Mouse (Mus musculus) embryonic facial prominence, embryonic 10.5 days (tissue): ENCODE data around the gene Dgkg. TPM values are rescaled to one million over a fixed set of nuclear protein-coding genes. Genes with fewer than 3 reads are reported as not detected.
A peak's percentile ranks its signal among the peaks of the same experiment; 100 is the strongest.

Source experiments
- DNase-seq: peaks from one replicate; pipeline ENCODE4 v3.0.0-alpha.2; 2017; ENCODE audit warnings: low spot score
- H3K27ac ChIP-seq: fragments of 300-500 bp; sonication (generic); replicated peaks from 2 replicates; pipeline ENCODE4 v1.5.1; 2016; ENCODE audit warnings: mild to moderate bottlenecking
- H3K27me3 ChIP-seq: fragments of 300-500 bp; sonication (generic); replicated peaks from 2 replicates; pipeline ENCODE4 v1.6.1; 2016; ENCODE audit warnings: low read depth, mild to moderate bottlenecking; ENCODE audit not compliant: poor library complexity, severe bottlenecking
- H3K36me3 ChIP-seq: fragments of 300-500 bp; sonication (generic); replicated peaks from 2 replicates; pipeline ENCODE4 v1.6.1; 2016; ENCODE audit warnings: mild to moderate bottlenecking, moderate library complexity
- H3K4me1 ChIP-seq: fragments of 300-500 bp; sonication (generic); 2 replicates; pipeline ENCODE4 v1.6.1; 2016
- H3K4me3 ChIP-seq: fragments of 300-500 bp; sonication (generic); 2 replicates; pipeline ENCODE4 v1.5.1; 2016; ENCODE audit warnings: mild to moderate bottlenecking, moderate library complexity
- H3K9me3 ChIP-seq: fragments of 300-500 bp; sonication (generic); 2 replicates; pipeline ENCODE4 v1.6.1; 2016; ENCODE audit warnings: mild to moderate bottlenecking
- WGBS: fragments of 180-500 bp; shearing (Covaris S2); methylation state at CpG from one replicate; pipeline ENCODE4 v1.1.7; 2016; 5-methylcytosine and 5-hydroxymethylcytosine counted together
- polyA plus RNA-seq: library from polyadenylated mRNA; unstranded; fragments of >200 nt; fragmentation: Nextera tagmentation; extraction: Ambion mirVana; gene quantifications from 2 replicates; pipeline ENCODE4 v1.2.1, GENCODE M21; 2016

Dgkg gene
- 0.20 and 0.22 TPM in 2 replicates for polyA plus RNA-seq

- peaks cover 18% of the 10 kb centered on the region for H3K4me1 ChIP-seq
- peaks cover 61% of the 10 kb centered on the region for H3K27me3 ChIP-seq
- peak; percentile 58 for DNase-seq
- under 1% methylated on average over 63 of the region's 63 CpGs for WGBS
- peak within 1 kb of the TSS; percentile 64 for H3K4me3 ChIP-seq
- peak within 1 kb of the TSS; percentile 35; the same call in 1 of the 2 replicates for H3K27ac ChIP-seq
- no peaks in the 10 kb centered on the region for H3K9me3 ChIP-seq
- H3K36me3 ChIP-seq, result no peaks in the 10 kb centered on the region
Observed at GRCm38 (mm10) chr16:22656533-22657444, at the start of gene Dgkg. Gene Dgkg (minus strand): TSS chr16:22657221.

DNA sequence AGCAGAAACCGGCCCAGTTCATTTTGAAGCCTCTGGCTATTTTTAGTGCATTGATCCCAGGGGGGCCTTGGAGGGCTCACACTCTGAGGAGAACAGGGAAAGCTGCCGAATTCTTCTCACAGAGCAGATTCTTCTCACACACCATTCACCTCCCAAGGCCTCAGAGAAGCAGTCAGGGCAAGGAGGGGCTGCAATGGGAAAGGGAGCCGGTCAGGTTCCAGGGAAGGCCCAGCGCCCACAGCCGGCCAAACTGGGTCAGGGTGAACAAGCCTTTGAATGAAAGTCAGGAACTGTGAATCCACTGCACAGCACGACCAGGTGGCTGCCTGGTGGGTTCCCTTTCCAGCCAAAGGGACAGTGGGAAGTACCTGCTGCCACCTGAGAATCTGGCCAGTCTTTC is 47.9 kb upstream of the Dgkg start:
- Histone ChIP-seq H3K4me1 (peaks cover 9% of the 10 kb centered on the region; the same call in 1 of the 2 replicates), H3K36me3 (no peaks in the 10 kb centered on the region), H3K27me3 (no peaks in the 10 kb centered on the region), H3K4me3 (no peak overlapping the region), H3K9me3 (no peaks in the 10 kb centered on the region), H3K27ac (no peak overlapping the region)
- WGBS, result 59% methylated on average over 6 of the region's 6 CpGs
- no peak for DNase-seq

DNA sequence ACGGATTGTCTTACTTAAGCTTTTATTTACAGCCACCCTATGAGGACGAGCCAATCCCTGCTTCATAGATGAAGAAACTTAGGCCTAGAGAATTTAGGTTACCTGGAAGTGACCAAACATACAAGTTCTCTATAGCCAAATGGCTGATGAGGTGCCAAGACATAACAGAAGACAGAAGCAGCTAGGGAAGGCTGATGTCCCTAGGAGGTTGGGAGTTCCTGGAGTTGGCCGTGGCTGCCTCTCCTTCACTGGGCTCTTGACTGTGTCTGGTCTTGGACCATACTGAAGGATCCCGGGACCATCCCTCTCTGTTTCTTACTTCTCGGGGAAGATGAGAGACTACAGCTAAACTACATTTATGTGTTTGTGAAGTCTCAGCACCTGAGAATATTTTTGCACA is 47.1 kb upstream of the Dgkg start:
- no peak for DNase-seq
- Histone ChIP-seq H3K27me3 (no peaks in the 10 kb centered on the region), H3K36me3 (no peaks in the 10 kb centered on the region), H3K4me1 (peaks cover 9% of the 10 kb centered on the region; the same call in 1 of the 2 replicates), H3K9me3 (no peaks in the 10 kb centered on the region), H3K4me3 (no peak overlapping the region), H3K27ac (no peak overlapping the region)
- 89% methylated on average over 5 of the region's 5 CpGs for WGBS

DNA sequence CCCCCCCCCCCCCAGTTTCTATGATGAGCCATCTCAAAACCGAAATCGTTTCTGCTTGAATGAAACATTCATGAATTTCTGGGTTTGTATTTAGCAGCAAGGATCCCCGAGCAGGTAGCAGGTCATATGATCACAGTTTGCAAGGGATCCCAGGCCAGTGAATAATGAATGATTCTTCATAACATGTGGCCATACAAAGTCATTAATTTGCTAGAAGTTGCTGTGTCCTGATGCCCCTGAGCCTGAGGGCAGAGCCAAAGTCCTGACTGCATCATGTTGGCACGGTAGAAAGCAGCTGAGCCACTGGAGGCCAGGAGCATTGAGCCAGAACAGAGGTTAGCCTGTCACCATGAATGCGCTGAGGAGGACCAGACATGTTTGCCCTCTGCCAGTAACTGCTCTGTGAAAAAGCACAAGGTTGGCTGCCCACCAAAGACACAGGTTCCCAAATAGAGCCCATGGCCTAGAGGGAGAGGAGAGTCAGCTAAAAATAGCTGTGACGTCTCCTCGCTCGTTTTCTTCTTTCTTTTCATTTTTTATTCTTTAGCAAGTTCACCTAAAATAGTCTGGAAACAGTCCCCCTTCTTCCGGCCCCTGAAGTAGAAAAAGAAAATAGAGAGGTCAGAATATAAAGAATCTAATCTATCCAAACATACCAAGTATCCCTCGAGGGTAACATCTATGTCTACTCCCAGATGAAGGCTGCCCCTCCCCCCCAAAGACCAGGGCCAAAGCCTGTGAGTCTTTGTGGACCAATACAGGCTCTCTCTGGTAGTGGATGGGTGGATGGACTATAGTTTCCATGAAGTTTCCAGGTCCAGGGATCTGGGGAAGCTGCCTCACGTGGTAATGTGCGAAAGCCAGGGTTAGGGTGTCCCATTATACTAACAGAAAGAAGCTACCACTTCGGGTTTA is 42.1 kb upstream of the Dgkg start:
- no peak for DNase-seq
- Histone ChIP-seq H3K4me3 (no peak overlapping the region), H3K36me3 (no peaks in the 10 kb centered on the region), H3K27me3 (no peaks in the 10 kb centered on the region), H3K9me3 (no peaks in the 10 kb centered on the region), H3K27ac (no peak overlapping the region), H3K4me1 (no peaks in the 10 kb centered on the region)
- 83% methylated on average over 13 of the region's 13 CpGs for WGBS

GRCm38 (mm10) chr16:22698101-22698500 is 41.1 kb upstream of the Dgkg start:
- Histone ChIP-seq H3K27me3 (no peaks in the 10 kb centered on the region), H3K9me3 (no peaks in the 10 kb centered on the region), H3K4me1 (no peaks in the 10 kb centered on the region), H3K4me3 (no peak overlapping the region), H3K27ac (no peak overlapping the region), H3K36me3 (no peaks in the 10 kb centered on the region)
- WGBS, result 88% methylated on average over 8 of the region's 8 CpGs
- no peak for DNase-seq

GRCm38 (mm10) chr16:22689622-22690021 is 32.6 kb upstream of the Dgkg start:
- Histone ChIP-seq H3K27me3 (no peaks in the 10 kb centered on the region), H3K36me3 (no peaks in the 10 kb centered on the region), H3K4me3 (no peak overlapping the region), H3K27ac (no peak overlapping the region), H3K4me1 (peaks cover 10% of the 10 kb centered on the region), H3K9me3 (no peaks in the 10 kb centered on the region)
- no peak for DNase-seq
- 91% methylated on average over 2 of the region's 2 CpGs for WGBS

- Histone ChIP-seq H3K9me3 (no peaks in the 10 kb centered on the region), H3K27ac (no peak overlapping the region), H3K36me3 (no peaks in the 10 kb centered on the region), H3K4me3 (no peak overlapping the region), H3K27me3 (no peaks in the 10 kb centered on the region), H3K4me1 (peaks cover 10% of the 10 kb centered on the region)
- 57% methylated on average over 8 of the region's 8 CpGs for WGBS
- DNase-seq, result peak; percentile 12
Observed at GRCm38 (mm10) chr16:22687711-22688230, 30.8 kb upstream of the Dgkg start.

GRCm38 (mm10) chr16:22683605-22684004 is 26.6 kb upstream of the Dgkg start:
- H3K27me3 ChIP-seq, result no peaks in the 10 kb centered on the region
- no peaks in the 10 kb centered on the region for H3K9me3 ChIP-seq
- H3K36me3 ChIP-seq, result no peaks in the 10 kb centered on the region
- no peak for DNase-seq
- H3K27ac ChIP-seq, result no peak overlapping the region
- 89% methylated on average over 3 of the region's 3 CpGs for WGBS
- no peak overlapping the region for H3K4me3 ChIP-seq
- peaks cover 10% of the 10 kb centered on the region for H3K4me1 ChIP-seq

GRCm38 (mm10) chr16:22682727-22683126 is 25.7 kb upstream of the Dgkg start:
- DNase-seq, result no peak
- H3K4me3 ChIP-seq, result no peak overlapping the region
- peaks cover 6% of the 10 kb centered on the region for H3K4me1 ChIP-seq
- no peaks in the 10 kb centered on the region for H3K9me3 ChIP-seq
- H3K36me3 ChIP-seq, result no peaks in the 10 kb centered on the region
- H3K27ac ChIP-seq, result no peak overlapping the region
- H3K27me3 ChIP-seq, result no peaks in the 10 kb centered on the region

DNA sequence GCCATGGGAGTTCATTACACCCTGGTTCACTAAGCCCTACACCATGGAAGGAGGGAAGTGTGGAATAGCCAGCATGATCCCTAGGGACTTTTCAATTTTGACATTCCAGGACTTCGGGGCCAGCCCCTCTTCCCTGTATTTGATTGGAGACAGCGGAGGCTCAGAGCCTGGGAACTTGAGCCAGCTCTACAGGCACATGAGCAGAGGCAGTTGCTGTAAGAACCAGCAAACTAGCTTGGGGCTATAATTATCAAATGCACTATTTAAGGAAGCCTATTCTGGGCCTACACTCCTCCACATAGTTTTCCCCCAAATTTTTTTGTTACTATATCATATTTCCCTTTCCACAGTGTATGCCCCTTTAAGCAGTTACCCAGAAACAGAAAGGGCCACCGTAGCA is 22.6 kb upstream of the Dgkg start:
- no peak for DNase-seq
- no peaks in the 10 kb centered on the region for H3K36me3 ChIP-seq
- 58% methylated on average over 3 of the region's 3 CpGs for WGBS
- H3K9me3 ChIP-seq, result no peaks in the 10 kb centered on the region
- H3K4me3 ChIP-seq, result no peak overlapping the region
- no peaks in the 10 kb centered on the region for H3K27me3 ChIP-seq
- no peaks in the 10 kb centered on the region for H3K4me1 ChIP-seq
- no peak overlapping the region for H3K27ac ChIP-seq

DNA sequence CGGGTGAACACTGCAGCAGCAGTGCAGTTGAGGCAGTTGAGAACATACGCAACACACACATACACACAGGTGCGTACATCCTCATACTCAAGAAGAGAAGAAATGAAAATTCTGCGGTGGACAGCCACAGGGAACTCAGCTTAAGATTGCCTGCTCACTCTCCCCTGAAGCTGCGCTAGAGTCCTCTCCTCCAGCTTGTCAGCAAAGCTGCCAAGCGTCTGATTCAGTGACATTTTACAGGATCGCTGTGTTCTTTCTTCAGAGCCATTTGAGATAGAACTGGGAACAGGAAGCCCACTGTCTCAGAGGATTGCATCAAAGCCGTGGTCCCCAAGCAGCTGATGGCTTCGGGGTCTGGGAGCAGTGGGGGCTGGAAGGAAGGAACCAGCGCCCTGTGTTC is 17.6 kb upstream of the Dgkg start:
- WGBS, result 89% methylated on average over 10 of the region's 10 CpGs
- Histone ChIP-seq H3K27me3 (no peaks in the 10 kb centered on the region), H3K36me3 (no peaks in the 10 kb centered on the region), H3K27ac (no peak overlapping the region), H3K4me3 (no peak overlapping the region), H3K9me3 (no peaks in the 10 kb centered on the region), H3K4me1 (no peaks in the 10 kb centered on the region)
- no peak for DNase-seq

DNA sequence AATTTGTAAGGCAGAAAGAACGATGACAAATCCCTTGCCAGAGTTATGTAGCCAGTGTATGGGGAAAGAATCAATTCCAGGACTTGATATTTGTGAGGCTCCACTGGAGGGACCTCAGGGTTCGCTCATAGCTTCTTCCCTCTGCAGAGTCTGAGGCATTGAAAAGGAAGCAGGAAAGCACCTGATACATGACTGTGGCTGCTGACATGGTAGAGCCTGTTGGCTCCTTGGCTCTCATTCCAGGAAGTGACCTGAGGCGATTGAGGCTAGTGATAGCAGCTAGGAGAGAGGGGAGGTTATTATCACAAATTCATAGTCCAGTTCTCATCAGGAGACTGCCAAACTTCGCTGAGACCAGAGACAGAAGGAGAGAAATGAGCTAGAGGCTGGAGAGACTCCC is 17.1 kb upstream of the Dgkg start:
- 75% methylated on average over 4 of the region's 4 CpGs for WGBS

More for the DNA sequence above, 17.1 kb upstream of the Dgkg start:
- no peaks in the 10 kb centered on the region for H3K27me3 ChIP-seq
- H3K9me3 ChIP-seq, result no peaks in the 10 kb centered on the region
- H3K4me1 ChIP-seq, result no peaks in the 10 kb centered on the region
- no peak overlapping the region for H3K4me3 ChIP-seq
- DNase-seq, result no peak
- no peaks in the 10 kb centered on the region for H3K36me3 ChIP-seq
- no peak overlapping the region for H3K27ac ChIP-seq
